Mouse (Mus musculus) intestine, embryonic 15.5 days (tissue): ENCODE results near the gene Vav2. TPM values are rescaled to one million over a fixed set of nuclear protein-coding genes. Genes with fewer than 3 reads are reported as not detected.

Source experiments
- ATAC-seq: fragments of 200-750 bp; cut with Nextera tagmentation; 2 replicates; pipeline ENCODE4 v1.8.0; 2017; ENCODE audit warnings: moderate TSS enrichment, moderate library complexity
- H3K27ac ChIP-seq: fragments of 300-500 bp; sonication (generic); 2 replicates; pipeline ENCODE4 v1.5.1; 2015; ENCODE audit warnings: mild to moderate bottlenecking, inconsistent platforms
- H3K27me3 ChIP-seq: fragments of 300-500 bp; sonication (generic); replicated peaks from 2 replicates; pipeline ENCODE4 v1.6.1; 2015; ENCODE audit warnings: inconsistent platforms
- H3K36me3 ChIP-seq: fragments of 300-500 bp; sonication (generic); 2 replicates; pipeline ENCODE4 v1.6.1; 2015; ENCODE audit warnings: inconsistent platforms
- H3K4me1 ChIP-seq: fragments of 300-500 bp; sonication (generic); replicated peaks from 2 replicates; pipeline ENCODE4 v1.6.1; 2015; ENCODE audit warnings: inconsistent platforms
- H3K4me2 ChIP-seq: fragments of 300-500 bp; sonication (generic); replicated peaks from 2 replicates; pipeline ENCODE4 v1.6.1; 2015; ENCODE audit warnings: mild to moderate bottlenecking, inconsistent platforms
- H3K4me3 ChIP-seq: fragments of 300-500 bp; sonication (generic); replicated peaks from 2 replicates; pipeline ENCODE4 v1.5.1; 2015; ENCODE audit warnings: inconsistent platforms
- H3K9ac ChIP-seq: fragments of 300-500 bp; sonication (generic); 2 replicates; pipeline ENCODE4 v1.6.1; 2015; ENCODE audit warnings: inconsistent platforms
- H3K9me3 ChIP-seq: fragments of 300-500 bp; sonication (generic); 2 replicates; pipeline ENCODE4 v1.6.1; 2016; ENCODE audit warnings: inconsistent platforms
- WGBS: fragments of 180-500 bp; shearing (Covaris S2); methylation state at CpG from one replicate; pipeline ENCODE4 v1.1.7; 2015; 5-methylcytosine and 5-hydroxymethylcytosine counted together
- polyA plus RNA-seq: library from polyadenylated mRNA; unstranded; fragments of >200 nt; fragmentation: Nextera tagmentation; extraction: Ambion mirVana; gene quantifications from 2 replicates; pipeline ENCODE4 v1.2.1, GENCODE M21; 2015

Vav2 gene
- polyA plus RNA-seq, 1 experiment from 2014 or later: 5.4 TPM

GRCm38 (mm10) chr2:27415060-27415783, 11.6 kb downstream of the Vav2 start:
- Histone ChIP-seq H3K27ac (peak overlapping the region; percentile 73), H3K4me2 (peak overlapping the region; percentile 37), H3K9me3 (no peaks in the 10 kb centered on the region), H3K9ac (no peak overlapping the region), H3K27me3 (no peaks in the 10 kb centered on the region), H3K4me3 (no peak overlapping the region), H3K36me3 (no peaks in the 10 kb centered on the region), H3K4me1 (peaks cover 88% of the 10 kb centered on the region)
- 50% methylated on average over 11 of the region's 11 CpGs for WGBS
- ATAC-seq: no peak

GRCm38 (mm10) chr2:27413936-27414657, 12.7 kb downstream of the Vav2 start:
- Histone ChIP-seq H3K27ac (peak overlapping the region; percentile 70), H3K9me3 (no peaks in the 10 kb centered on the region), H3K4me3 (no peak overlapping the region), H3K27me3 (no peaks in the 10 kb centered on the region), H3K9ac (peak overlapping the region; percentile 4; the same call in 1 of the 2 replicates), H3K4me1 (peaks cover 76% of the 10 kb centered on the region), H3K36me3 (no peaks in the 10 kb centered on the region), H3K4me2 (peak overlapping the region; percentile 37)
- peak; percentile 59 for ATAC-seq
- WGBS: 21% methylated on average over 16 of the region's 16 CpGs

DNA sequence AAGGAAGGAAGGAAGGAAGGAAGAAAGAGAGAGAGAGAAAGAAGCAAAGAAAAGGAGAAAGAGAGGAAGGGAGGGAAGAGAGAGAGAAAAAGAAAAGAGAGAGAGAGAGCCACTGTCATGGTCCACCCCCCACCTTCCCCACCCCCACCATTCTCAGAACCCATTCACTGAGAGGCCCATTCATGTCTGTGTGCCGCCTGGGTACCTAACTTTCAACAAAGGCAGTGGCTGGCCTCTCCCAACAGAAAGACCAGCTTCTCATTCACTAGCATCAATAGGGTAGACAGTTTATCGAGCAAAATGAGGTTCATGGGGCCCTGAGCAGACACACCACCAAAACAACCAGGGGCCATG, 13.3 kb downstream of the Vav2 start:
- Histone ChIP-seq H3K27ac (peak overlapping the region; percentile 70; the same call in 1 of the 2 replicates), H3K9ac (no peak overlapping the region), H3K4me3 (no peak overlapping the region), H3K9me3 (no peaks in the 10 kb centered on the region), H3K36me3 (no peaks in the 10 kb centered on the region), H3K4me2 (peak overlapping the region; percentile 37), H3K4me1 (peaks cover 74% of the 10 kb centered on the region), H3K27me3 (no peaks in the 10 kb centered on the region)
- ATAC-seq: no peak
- 46% methylated on average over 2 of the region's 2 CpGs for WGBS

GRCm38 (mm10) chr2:27412245-27412800, 14.5 kb downstream of the Vav2 start:
- H3K4me1 ChIP-seq: peaks cover 65% of the 10 kb centered on the region
- WGBS: 20% methylated on average over 7 of the region's 7 CpGs

DNA sequence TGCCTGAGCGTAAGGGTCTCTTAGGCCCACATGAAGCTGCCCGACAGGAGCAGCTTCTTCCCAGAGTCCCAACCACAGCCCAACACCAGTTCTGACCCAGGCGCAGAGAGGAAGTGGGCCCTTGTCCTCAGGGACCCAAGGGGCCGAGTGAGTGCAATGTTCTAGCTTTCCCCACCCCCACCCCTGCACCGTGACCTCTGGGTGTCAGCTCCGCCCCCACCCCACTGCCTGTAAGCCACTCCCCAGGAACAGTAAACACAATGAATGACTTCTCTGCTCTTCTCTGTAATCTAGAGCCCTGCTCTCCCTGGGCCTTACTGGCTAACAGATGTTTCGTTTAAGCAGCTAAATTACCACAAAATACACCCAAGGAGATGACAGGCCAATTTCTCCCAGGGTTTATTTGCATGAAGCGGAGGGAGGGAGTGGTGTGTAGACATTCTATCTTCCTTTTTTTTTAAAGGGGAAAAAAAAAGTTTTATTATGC, 15.1 kb downstream of the Vav2 start:
- 11% methylated on average over 8 of the region's 8 CpGs for WGBS
- Histone ChIP-seq H3K27ac (peak overlapping the region; percentile 66), H3K9me3 (no peaks in the 10 kb centered on the region), H3K27me3 (no peaks in the 10 kb centered on the region), H3K4me2 (peak overlapping the region; percentile 35), H3K36me3 (no peaks in the 10 kb centered on the region), H3K4me1 (peaks cover 60% of the 10 kb centered on the region), H3K9ac (no peak overlapping the region), H3K4me3 (no peak overlapping the region)
- peak; percentile 68 for ATAC-seq

More at GRCm38 (mm10) chr2:27412245-27412800, 14.5 kb downstream of the Vav2 start:
- H3K27ac ChIP-seq: peak overlapping the region; percentile 66
- ATAC-seq: no peak; the same call in 1 of the 2 replicates
- H3K27me3 ChIP-seq: no peaks in the 10 kb centered on the region
- no peaks in the 10 kb centered on the region for H3K36me3 ChIP-seq
- H3K4me3 ChIP-seq: no peak overlapping the region
- no peak overlapping the region for H3K9ac ChIP-seq
- H3K9me3 ChIP-seq: no peaks in the 10 kb centered on the region
- H3K4me2 ChIP-seq: peak overlapping the region; percentile 35

DNA sequence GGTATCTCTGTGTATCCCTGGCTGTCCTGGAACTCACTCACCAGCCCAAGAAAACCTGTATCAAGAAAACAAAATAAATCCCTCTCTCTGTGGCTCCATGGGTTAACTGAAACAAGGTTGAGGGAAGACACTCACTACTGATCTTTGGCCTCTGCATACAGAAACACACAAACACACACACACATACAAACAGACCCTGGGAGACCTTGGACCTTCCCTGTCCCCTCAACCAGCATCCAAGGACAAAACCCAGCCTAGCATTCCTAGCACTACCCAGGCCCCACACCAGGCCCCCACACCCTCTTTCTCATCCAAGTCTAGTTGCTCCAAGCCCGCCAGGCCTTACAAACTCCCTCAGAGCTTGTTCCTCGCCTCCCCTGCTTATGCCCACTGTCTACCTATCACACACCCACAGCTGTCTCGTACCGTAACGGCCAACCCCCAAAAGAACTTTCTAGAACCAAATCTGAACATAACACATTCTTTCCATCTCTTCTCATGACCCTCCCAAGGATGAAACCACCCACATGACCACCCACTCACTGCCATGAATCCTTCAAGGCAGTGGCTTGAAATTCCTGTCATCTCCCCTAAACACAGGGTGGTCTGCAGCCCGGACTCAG, 16.2 kb downstream of the Vav2 start:
- H3K4me1 ChIP-seq: peaks cover 59% of the 10 kb centered on the region
- H3K4me3 ChIP-seq: no peak overlapping the region
- no peak for ATAC-seq
- H3K27me3 ChIP-seq: no peaks in the 10 kb centered on the region
- no peaks in the 10 kb centered on the region for H3K36me3 ChIP-seq
- 72% methylated on average over 6 of the region's 6 CpGs for WGBS
- H3K9me3 ChIP-seq: no peaks in the 10 kb centered on the region
- H3K27ac ChIP-seq: peak overlapping the region; percentile 66; the same call in 1 of the 2 replicates
- H3K4me2 ChIP-seq: no peak overlapping the region
- H3K9ac ChIP-seq: no peak overlapping the region

GRCm38 (mm10) chr2:27408194-27408593, 18.6 kb downstream of the Vav2 start:
- H3K9ac ChIP-seq: no peak overlapping the region
- no peaks in the 10 kb centered on the region for H3K27me3 ChIP-seq
- 65% methylated on average over 3 of the region's 3 CpGs for WGBS
- H3K4me2 ChIP-seq: no peak overlapping the region
- no peak for ATAC-seq
- H3K4me1 ChIP-seq: peaks cover 54% of the 10 kb centered on the region
- no peaks in the 10 kb centered on the region for H3K9me3 ChIP-seq
- no peaks in the 10 kb centered on the region for H3K36me3 ChIP-seq
- no peak overlapping the region for H3K4me3 ChIP-seq
- no peak overlapping the region for H3K27ac ChIP-seq

- H3K4me1 ChIP-seq: peaks cover 49% of the 10 kb centered on the region
- ATAC-seq: no peak
- no peak overlapping the region for H3K9ac ChIP-seq
- WGBS: 86% methylated on average over 5 of the region's 5 CpGs
- H3K9me3 ChIP-seq: no peaks in the 10 kb centered on the region
- no peak overlapping the region for H3K4me3 ChIP-seq
- H3K4me2 ChIP-seq: no peak overlapping the region
- no peak overlapping the region for H3K27ac ChIP-seq
- H3K27me3 ChIP-seq: no peaks in the 10 kb centered on the region
- H3K36me3 ChIP-seq: no peaks in the 10 kb centered on the region
These were observed 19.9 kb downstream of the Vav2 start for GRCm38 (mm10) chr2:27406928-27407327.

DNA sequence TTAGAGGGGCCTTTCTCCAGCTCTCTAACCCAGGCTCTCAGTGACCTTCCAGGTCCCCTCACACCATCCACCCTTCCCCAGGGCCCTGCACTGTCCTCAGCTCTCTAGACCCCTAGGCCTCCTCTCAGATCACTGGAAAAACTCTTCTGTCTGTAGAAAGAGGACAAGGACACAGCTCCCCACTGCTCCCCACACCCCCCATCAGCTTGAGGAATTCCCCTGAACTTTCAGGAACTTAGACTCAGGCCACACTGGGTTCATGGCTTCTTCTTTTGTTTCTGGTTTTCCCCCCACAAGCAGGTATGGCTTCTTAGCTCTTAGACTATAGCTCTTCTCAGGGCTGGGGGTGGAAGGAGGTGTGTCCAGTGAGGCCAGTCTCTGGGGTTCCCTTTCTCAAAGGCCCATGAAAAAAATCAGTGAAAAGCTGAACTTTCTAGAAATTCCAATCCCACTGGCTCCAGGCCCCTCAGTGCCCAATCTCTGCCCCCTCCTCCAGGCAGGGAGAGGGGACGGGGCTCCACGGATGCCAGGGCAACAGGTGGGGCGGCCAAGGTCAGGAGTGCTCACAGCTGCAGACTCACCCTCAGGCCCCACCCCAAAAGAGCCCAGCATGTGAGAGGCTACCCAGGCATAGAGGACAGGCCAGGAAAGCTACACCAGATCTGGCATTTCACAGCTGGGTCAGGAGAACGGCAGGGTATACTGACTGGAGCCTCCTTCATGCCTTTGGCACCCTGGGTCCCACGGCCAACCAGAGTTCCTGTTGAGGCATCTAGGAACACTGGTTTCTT, 21.5 kb downstream of the Vav2 start:
- WGBS: 43% methylated on average over 5 of the region's 5 CpGs
- ATAC-seq: peak; percentile 58; the same call in 1 of the 2 replicates
- Histone ChIP-seq H3K9me3 (no peaks in the 10 kb centered on the region), H3K27ac (peak overlapping the region; percentile 20), H3K27me3 (no peaks in the 10 kb centered on the region), H3K4me3 (no peak overlapping the region), H3K4me1 (peaks cover 35% of the 10 kb centered on the region), H3K9ac (no peak overlapping the region), H3K36me3 (no peaks in the 10 kb centered on the region), H3K4me2 (peak overlapping the region; percentile 3; the same call in 1 of the 2 replicates)

GRCm38 (mm10) chr2:27404375-27405093, 22.3 kb downstream of the Vav2 start:
- Histone ChIP-seq H3K36me3 (no peaks in the 10 kb centered on the region), H3K27ac (peak overlapping the region; percentile 20; the same call in 1 of the 2 replicates), H3K27me3 (no peaks in the 10 kb centered on the region), H3K4me2 (no peak overlapping the region; the same call in 1 of the 2 replicates), H3K9ac (no peak overlapping the region), H3K4me1 (peaks cover 35% of the 10 kb centered on the region), H3K4me3 (no peak overlapping the region), H3K9me3 (no peaks in the 10 kb centered on the region)
- 54% methylated on average over 6 of the region's 6 CpGs for WGBS
- no peak for ATAC-seq

DNA sequence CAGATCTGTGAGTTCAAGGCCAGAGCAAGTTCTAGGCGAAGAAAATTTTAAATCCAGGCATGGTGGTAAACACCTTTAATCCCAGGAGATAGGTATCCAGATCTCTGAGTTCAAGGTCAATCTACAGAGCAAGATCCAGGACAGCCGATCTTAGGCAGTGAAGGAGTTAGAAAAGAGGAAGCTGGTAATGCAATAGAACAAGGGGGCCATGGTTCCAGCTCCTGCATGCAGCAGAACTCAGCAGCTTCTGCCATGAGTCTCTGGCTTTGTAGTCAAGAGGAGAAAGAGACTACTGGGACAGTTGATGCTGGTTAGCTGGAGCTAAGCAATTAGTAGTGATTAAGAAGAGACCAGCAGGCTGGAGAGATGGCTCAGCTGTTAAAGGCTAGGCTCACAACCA, 25.3 kb downstream of the Vav2 start:
- H3K27ac ChIP-seq: no peak overlapping the region
- H3K9ac ChIP-seq: no peak overlapping the region
- H3K4me2 ChIP-seq: no peak overlapping the region
- ATAC-seq: no peak
- H3K9me3 ChIP-seq: no peaks in the 10 kb centered on the region
- H3K4me3 ChIP-seq: no peak overlapping the region
- WGBS: 61% methylated on average over 2 of the region's 2 CpGs
- H3K4me1 ChIP-seq: peaks cover 34% of the 10 kb centered on the region
- no peaks in the 10 kb centered on the region for H3K27me3 ChIP-seq
- H3K36me3 ChIP-seq: no peaks in the 10 kb centered on the region; the same call in 1 of the 2 replicates
